Mouse (Mus musculus): ENCODE data around the gene Kcnip1. TPM values are rescaled to one million over a fixed set of nuclear protein-coding genes. Genes with fewer than 3 reads are reported as not detected.

Gene Kcnip1
- polyA plus RNA-seq, 1 experiment from 2014 or later: 3.5 TPM

DNA sequence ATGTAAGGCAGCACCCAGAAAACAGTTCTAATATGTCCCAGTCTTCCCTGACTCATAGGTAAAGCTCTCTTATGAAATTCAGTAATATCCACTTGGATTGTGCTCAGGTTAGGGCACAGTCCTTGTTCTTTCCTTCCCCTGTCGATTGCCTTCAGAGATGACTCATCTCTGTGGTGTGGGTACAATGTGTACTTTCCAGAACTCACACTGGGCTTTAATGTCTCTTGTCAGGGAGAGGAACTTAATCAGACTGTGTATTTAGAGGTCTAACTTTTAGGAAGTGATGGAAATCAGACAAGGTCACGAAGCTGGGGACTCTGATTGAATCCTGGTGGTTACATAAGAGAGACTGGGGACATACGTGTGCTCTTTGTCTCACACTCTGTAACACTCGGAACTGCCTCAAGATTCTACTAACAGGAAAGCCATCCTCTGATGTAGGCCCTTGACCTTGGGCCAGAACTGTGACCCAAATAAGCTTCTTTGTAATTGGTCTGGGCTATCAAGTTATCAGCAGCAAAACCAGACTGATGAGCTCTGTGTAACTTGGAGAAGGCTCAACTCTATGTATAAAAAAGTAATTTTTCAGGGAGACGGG, 110.1 kb downstream of the Kcnip1 start:
- no peaks in the 10 kb centered on the region for H3K9me3 ChIP-seq (replicated peaks; ENCODE audit: control insufficient read depth, low read length)
- WGBS: 78% methylated on average over 5 of the region's 5 CpGs
- no peak overlapping the region for H3K4me3 ChIP-seq (ENCODE audit: low read depth, low read length)
- no peak overlapping the region for H3K27ac ChIP-seq (replicated peaks; ENCODE audit: low read depth, low read length)
- DNase-seq (ENCODE audit: low spot score): no peak
- H3K4me2 ChIP-seq (ENCODE audit: low read depth, low read length): no peak overlapping the region
- no peaks in the 10 kb centered on the region for H3K27me3 ChIP-seq (ENCODE audit: control insufficient read depth, insufficient read depth, low read length)
- no peaks in the 10 kb centered on the region for H3K4me1 ChIP-seq (ENCODE audit: control insufficient read depth, insufficient read depth, low read length)
- no peak overlapping the region for H3K9ac ChIP-seq (replicated peaks; ENCODE audit: low read length)
- no peaks in the 10 kb centered on the region for H3K36me3 ChIP-seq (replicated peaks; ENCODE audit: control insufficient read depth, insufficient read depth, low read depth, low read length)
- ATAC-seq (replicated peaks; ENCODE audit: insufficient number of reproducible peaks, low FRiP score, low TSS enrichment, low read depth): no peak

DNA sequence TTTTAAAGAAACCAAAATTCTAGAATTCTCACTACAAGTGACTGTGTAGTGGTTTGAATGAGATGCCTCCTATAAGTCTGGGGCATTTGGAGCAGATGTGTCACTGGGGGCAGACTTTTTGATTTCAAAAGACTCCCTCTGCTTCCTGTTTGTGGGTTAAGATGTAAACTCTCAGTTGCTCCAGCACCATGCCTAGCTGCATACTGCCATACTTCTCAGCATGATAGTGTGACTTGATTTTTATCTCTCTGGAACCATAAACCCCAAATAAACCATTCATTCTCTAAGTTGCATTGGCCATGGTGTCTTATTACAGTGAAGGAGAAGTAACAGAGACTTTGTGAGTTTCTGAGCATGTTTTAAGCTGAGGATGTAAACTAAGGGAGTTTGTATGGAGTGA, 118.0 kb downstream of the Kcnip1 start:
- no peak for ATAC-seq (replicated peaks; ENCODE audit: insufficient number of reproducible peaks, low FRiP score, low TSS enrichment, low read depth)

GRCm38 (mm10) chr11:33873071-33873781, 119.7 kb downstream of the Kcnip1 start:
- H3K27ac ChIP-seq (replicated peaks; ENCODE audit: low read depth, low read length): no peak overlapping the region
- 73% methylated on average over 10 of the region's 10 CpGs for WGBS
- ATAC-seq (replicated peaks; ENCODE audit: insufficient number of reproducible peaks, low FRiP score, low TSS enrichment, low read depth): no peak

More for the DNA sequence above, 118.0 kb downstream of the Kcnip1 start:
- no peak overlapping the region for H3K27ac ChIP-seq (replicated peaks; ENCODE audit: low read depth, low read length)
- DNase-seq (ENCODE audit: low spot score): no peak
- no peaks in the 10 kb centered on the region for H3K36me3 ChIP-seq (replicated peaks; ENCODE audit: control insufficient read depth, insufficient read depth, low read depth, low read length)
- no peaks in the 10 kb centered on the region for H3K27me3 ChIP-seq (ENCODE audit: control insufficient read depth, insufficient read depth, low read length)
- H3K4me2 ChIP-seq (ENCODE audit: low read depth, low read length): no peak overlapping the region
- no peaks in the 10 kb centered on the region for H3K4me1 ChIP-seq (ENCODE audit: control insufficient read depth, insufficient read depth, low read length)
- H3K9ac ChIP-seq (replicated peaks; ENCODE audit: low read length): no peak overlapping the region
- H3K4me3 ChIP-seq (ENCODE audit: low read depth, low read length): no peak overlapping the region
- H3K9me3 ChIP-seq (replicated peaks; ENCODE audit: control insufficient read depth, low read length): no peaks in the 10 kb centered on the region; the same call in 1 of the 2 replicates

GRCm38 (mm10) chr11:33872716-33873048, 120.3 kb downstream of the Kcnip1 start:
- H3K9me3 ChIP-seq (replicated peaks; ENCODE audit: control insufficient read depth, low read length): no peaks in the 10 kb centered on the region; the same call in 1 of the 2 replicates

More at GRCm38 (mm10) chr11:33873071-33873781, 119.7 kb downstream of the Kcnip1 start:
- H3K27me3 ChIP-seq (ENCODE audit: control insufficient read depth, insufficient read depth, low read length): no peaks in the 10 kb centered on the region
- DNase-seq (ENCODE audit: low spot score): peak; percentile 48
- no peaks in the 10 kb centered on the region; the same call in 1 of the 2 replicates for H3K9me3 ChIP-seq (replicated peaks; ENCODE audit: control insufficient read depth, low read length)
- no peak overlapping the region for H3K4me3 ChIP-seq (ENCODE audit: low read depth, low read length)
- H3K9ac ChIP-seq (replicated peaks; ENCODE audit: low read length): no peak overlapping the region
- no peak overlapping the region for H3K4me2 ChIP-seq (ENCODE audit: low read depth, low read length)
- no peaks in the 10 kb centered on the region for H3K36me3 ChIP-seq (replicated peaks; ENCODE audit: control insufficient read depth, insufficient read depth, low read depth, low read length)
- H3K4me1 ChIP-seq (ENCODE audit: control insufficient read depth, insufficient read depth, low read length): no peaks in the 10 kb centered on the region

DNA sequence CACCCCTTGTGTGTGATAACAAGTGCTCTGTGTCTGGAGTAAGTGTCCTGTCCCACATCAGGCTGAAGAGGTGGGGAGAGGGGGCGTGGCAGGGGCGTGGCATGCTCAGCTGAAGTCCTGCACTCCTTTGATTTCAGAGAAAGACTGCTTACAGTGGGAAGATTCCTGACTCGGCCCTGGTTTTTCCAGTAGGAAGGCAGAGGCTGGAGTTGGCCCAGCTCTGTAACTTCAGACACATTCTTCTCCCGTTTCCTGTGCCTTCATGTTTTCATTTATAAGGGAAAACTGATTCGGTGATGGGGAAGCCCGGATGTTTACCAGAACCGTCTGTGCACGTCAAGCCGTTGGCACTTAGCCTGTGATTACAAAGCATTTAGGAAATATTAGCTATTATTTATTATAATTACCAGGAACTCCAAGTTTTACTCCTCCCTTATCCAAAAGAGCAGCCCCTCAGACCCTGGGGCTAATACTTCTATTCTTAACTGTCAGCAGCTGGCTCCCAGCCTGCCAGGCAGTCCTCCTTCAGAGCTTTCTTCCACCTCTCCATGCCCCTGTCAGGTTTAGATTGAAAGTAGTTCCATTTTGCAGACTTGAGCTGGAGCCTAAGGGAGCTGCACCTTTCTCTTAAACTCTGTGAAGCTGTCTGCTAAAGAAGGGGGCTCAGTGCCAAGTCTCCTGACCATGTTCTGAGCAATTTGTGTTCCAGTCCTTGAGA, 120.8 kb downstream of the Kcnip1 start:
- WGBS: 40% methylated on average over 9 of the region's 9 CpGs
- peak; percentile 13 for DNase-seq (ENCODE audit: low spot score)

More at GRCm38 (mm10) chr11:33872716-33873048, 120.3 kb downstream of the Kcnip1 start:
- ATAC-seq (replicated peaks; ENCODE audit: insufficient number of reproducible peaks, low FRiP score, low TSS enrichment, low read depth) (no peak), DNase-seq (ENCODE audit: low spot score) (no peak)
- Histone ChIP-seq H3K4me3 (ENCODE audit: low read depth, low read length) (no peak overlapping the region), H3K27ac (replicated peaks; ENCODE audit: low read depth, low read length) (no peak overlapping the region), H3K4me2 (ENCODE audit: low read depth, low read length) (no peak overlapping the region), H3K9ac (replicated peaks; ENCODE audit: low read length) (no peak overlapping the region), H3K36me3 (replicated peaks; ENCODE audit: control insufficient read depth, insufficient read depth, low read depth, low read length) (no peaks in the 10 kb centered on the region), H3K4me1 (ENCODE audit: control insufficient read depth, insufficient read depth, low read length) (no peaks in the 10 kb centered on the region), H3K27me3 (ENCODE audit: control insufficient read depth, insufficient read depth, low read length) (no peaks in the 10 kb centered on the region)
- 68% methylated on average over 2 of the region's 2 CpGs for WGBS

DNA sequence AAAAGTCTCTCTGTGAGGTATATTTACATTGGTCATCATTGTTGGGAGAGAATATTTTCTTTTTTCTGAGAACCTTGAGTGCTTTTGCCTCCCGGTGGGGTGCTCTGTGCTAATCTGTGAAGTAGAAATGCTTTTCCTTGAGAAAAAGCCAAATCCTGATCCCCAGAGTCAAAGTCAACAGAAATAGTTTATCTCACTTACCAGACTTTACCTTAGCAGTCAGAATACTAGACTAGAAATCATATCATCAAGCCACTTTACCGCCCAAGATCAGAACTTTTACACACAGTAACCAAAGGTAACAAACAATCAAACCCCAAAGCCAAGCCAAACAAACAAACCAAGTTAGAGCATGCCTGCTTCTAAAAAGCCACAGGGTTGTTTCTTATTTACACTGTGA, 122.7 kb downstream of the Kcnip1 start:
- H3K4me2 ChIP-seq (ENCODE audit: low read depth, low read length): no peak overlapping the region
- no peak overlapping the region for H3K4me3 ChIP-seq (ENCODE audit: low read depth, low read length)
- 94% methylated on average over 2 of the region's 2 CpGs for WGBS
- no peaks in the 10 kb centered on the region for H3K36me3 ChIP-seq (replicated peaks; ENCODE audit: control insufficient read depth, insufficient read depth, low read depth, low read length)
- H3K9ac ChIP-seq (replicated peaks; ENCODE audit: low read length): no peak overlapping the region
- H3K27ac ChIP-seq (replicated peaks; ENCODE audit: low read depth, low read length): no peak overlapping the region
- ATAC-seq (replicated peaks; ENCODE audit: insufficient number of reproducible peaks, low FRiP score, low TSS enrichment, low read depth) (no peak), DNase-seq (ENCODE audit: low spot score) (no peak)
- H3K27me3 ChIP-seq (ENCODE audit: control insufficient read depth, insufficient read depth, low read length): no peaks in the 10 kb centered on the region
- H3K4me1 ChIP-seq (ENCODE audit: control insufficient read depth, insufficient read depth, low read length): no peaks in the 10 kb centered on the region
- no peaks in the 10 kb centered on the region; the same call in 1 of the 2 replicates for H3K9me3 ChIP-seq (replicated peaks; ENCODE audit: control insufficient read depth, low read length)

More for the DNA sequence above, 120.8 kb downstream of the Kcnip1 start:
- Histone ChIP-seq H3K27ac (replicated peaks; ENCODE audit: low read depth, low read length) (no peak overlapping the region), H3K36me3 (replicated peaks; ENCODE audit: control insufficient read depth, insufficient read depth, low read depth, low read length) (no peaks in the 10 kb centered on the region), H3K4me1 (ENCODE audit: control insufficient read depth, insufficient read depth, low read length) (no peaks in the 10 kb centered on the region), H3K27me3 (ENCODE audit: control insufficient read depth, insufficient read depth, low read length) (no peaks in the 10 kb centered on the region), H3K9ac (replicated peaks; ENCODE audit: low read length) (no peak overlapping the region), H3K4me2 (ENCODE audit: low read depth, low read length) (no peak overlapping the region), H3K4me3 (ENCODE audit: low read depth, low read length) (no peak overlapping the region), H3K9me3 (replicated peaks; ENCODE audit: control insufficient read depth, low read length) (no peaks in the 10 kb centered on the region; the same call in 1 of the 2 replicates)
- ATAC-seq (replicated peaks; ENCODE audit: insufficient number of reproducible peaks, low FRiP score, low TSS enrichment, low read depth): no peak

DNA sequence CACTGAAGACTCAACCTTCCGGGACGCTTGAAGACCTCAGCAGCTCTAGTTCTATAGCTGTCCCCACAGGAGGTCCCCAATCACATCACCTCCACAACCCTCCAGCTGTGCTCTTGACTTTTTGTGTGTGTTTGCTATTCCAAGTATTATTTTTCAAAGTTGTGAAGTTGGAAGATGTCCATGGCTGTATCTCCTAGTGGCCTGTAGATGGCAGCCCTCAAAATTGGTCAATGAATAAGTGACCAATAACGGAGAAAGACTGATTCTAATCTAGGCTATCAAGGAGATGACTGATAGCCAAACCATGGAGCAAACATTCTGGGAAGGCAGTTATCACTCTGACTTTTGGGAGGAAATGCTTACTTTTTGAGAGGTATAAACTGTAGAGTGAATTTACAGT, 123.4 kb downstream of the Kcnip1 start:
- no peak overlapping the region for H3K9ac ChIP-seq (replicated peaks; ENCODE audit: low read length)
- no peaks in the 10 kb centered on the region; the same call in 1 of the 2 replicates for H3K9me3 ChIP-seq (replicated peaks; ENCODE audit: control insufficient read depth, low read length)
- no peak overlapping the region for H3K4me2 ChIP-seq (ENCODE audit: low read depth, low read length)
- DNase-seq (ENCODE audit: low spot score): no peak
- no peak for ATAC-seq (replicated peaks; ENCODE audit: insufficient number of reproducible peaks, low FRiP score, low TSS enrichment, low read depth)
- no peak overlapping the region for H3K4me3 ChIP-seq (ENCODE audit: low read depth, low read length)
- H3K36me3 ChIP-seq (replicated peaks; ENCODE audit: control insufficient read depth, insufficient read depth, low read depth, low read length): no peaks in the 10 kb centered on the region
- 42% methylated on average over 3 of the region's 3 CpGs for WGBS
- no peak overlapping the region for H3K27ac ChIP-seq (replicated peaks; ENCODE audit: low read depth, low read length)
- H3K27me3 ChIP-seq (ENCODE audit: control insufficient read depth, insufficient read depth, low read length): no peaks in the 10 kb centered on the region
- no peaks in the 10 kb centered on the region for H3K4me1 ChIP-seq (ENCODE audit: control insufficient read depth, insufficient read depth, low read length)

- ATAC-seq (replicated peaks; ENCODE audit: insufficient number of reproducible peaks, low FRiP score, low TSS enrichment, low read depth) (no peak), DNase-seq (ENCODE audit: low spot score) (no peak)
Measured at GRCm38 (mm10) chr11:33866775-33867174, 126.2 kb downstream of the Kcnip1 start.

More at GRCm38 (mm10) chr11:33866775-33867174, 126.2 kb downstream of the Kcnip1 start:
- no peak overlapping the region for H3K4me3 ChIP-seq (ENCODE audit: low read depth, low read length)
- H3K27ac ChIP-seq (replicated peaks; ENCODE audit: low read depth, low read length): no peak overlapping the region
- H3K4me1 ChIP-seq (ENCODE audit: control insufficient read depth, insufficient read depth, low read length): no peaks in the 10 kb centered on the region
- H3K9me3 ChIP-seq (replicated peaks; ENCODE audit: control insufficient read depth, low read length): no peaks in the 10 kb centered on the region; the same call in 1 of the 2 replicates
- 80% methylated on average over 6 of the region's 6 CpGs for WGBS
- no peaks in the 10 kb centered on the region for H3K36me3 ChIP-seq (replicated peaks; ENCODE audit: control insufficient read depth, insufficient read depth, low read depth, low read length)
- no peak overlapping the region for H3K4me2 ChIP-seq (ENCODE audit: low read depth, low read length)
- H3K9ac ChIP-seq (replicated peaks; ENCODE audit: low read length): no peak overlapping the region
- no peaks in the 10 kb centered on the region for H3K27me3 ChIP-seq (ENCODE audit: control insufficient read depth, insufficient read depth, low read length)

Measured in embryonic facial prominence, embryonic 11.5 days (tissue).